Mouse (Mus musculus): Measurements from ENCODE around the gene H2-T24.
"Not testable (repeated sequence)": the region's sequence is repeated elsewhere in the genome, so short reads cannot be mapped to it uniquely, and the experiment has no call there.

The H2-T24 gene

DNA sequence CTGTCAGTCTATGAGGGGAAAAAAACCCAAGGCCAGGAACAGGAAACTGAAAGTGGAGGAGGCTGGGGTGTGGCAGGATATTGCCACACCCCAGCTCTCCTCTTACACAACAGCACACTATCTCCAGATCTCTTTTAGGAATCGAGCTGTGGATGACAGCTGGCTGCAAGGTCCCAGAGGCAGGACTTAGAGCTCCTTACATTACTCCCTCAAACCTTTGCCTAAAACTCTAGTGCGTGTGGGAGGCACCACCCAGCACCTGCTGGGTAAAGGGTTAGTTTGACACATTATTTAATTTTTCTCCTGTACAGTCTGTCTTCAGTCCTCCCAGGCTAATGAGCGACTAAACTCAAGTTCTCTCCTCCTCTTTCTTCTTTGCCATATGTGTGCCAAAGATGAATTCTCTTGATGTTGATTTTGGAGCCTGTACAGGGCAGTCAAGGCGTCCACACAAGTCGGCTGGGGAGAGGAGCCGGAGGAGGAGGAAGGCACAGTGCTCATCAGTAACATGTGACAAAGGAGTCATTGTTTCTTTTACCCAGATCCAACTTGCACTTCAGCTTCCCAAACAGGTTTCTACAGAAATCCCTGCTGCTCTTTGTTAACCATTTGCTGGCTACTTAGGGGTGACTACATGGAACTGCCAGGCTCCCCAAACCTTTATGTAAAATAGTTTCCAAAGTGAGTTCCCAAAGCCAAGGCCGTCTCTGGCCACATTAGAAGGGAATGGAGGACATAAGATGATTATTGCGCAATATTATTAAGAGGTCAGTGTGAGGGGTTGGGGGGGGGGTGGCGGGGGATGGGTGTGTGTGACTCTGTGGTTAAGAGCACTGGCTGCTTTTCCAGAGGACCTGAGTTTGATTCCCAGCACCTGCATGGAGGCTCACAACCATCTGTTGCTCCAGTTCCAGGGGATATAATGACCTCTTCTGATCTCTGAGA, 3.6 kb upstream of the H2-T24 start:
- peak; percentile 69 for DNase-seq (ENCODE audit: low read depth, low spot score)

- peak; percentile 1 for DNase-seq (ENCODE audit: low read depth, low spot score)
Measured at GRCm38 (mm10) chr17:36022922-36023321, 2.6 kb upstream of the H2-T24 start.

GRCm38 (mm10) chr17:36022098-36022497, 1.7 kb upstream of the H2-T24 start:
- DNase-seq (ENCODE audit: low read depth, low spot score), result no peak

- peak; percentile 1 for DNase-seq (ENCODE audit: low read depth, low spot score)
Measured at GRCm38 (mm10) chr17:36021309-36021708, 949 bp upstream of the H2-T24 start.

DNA sequence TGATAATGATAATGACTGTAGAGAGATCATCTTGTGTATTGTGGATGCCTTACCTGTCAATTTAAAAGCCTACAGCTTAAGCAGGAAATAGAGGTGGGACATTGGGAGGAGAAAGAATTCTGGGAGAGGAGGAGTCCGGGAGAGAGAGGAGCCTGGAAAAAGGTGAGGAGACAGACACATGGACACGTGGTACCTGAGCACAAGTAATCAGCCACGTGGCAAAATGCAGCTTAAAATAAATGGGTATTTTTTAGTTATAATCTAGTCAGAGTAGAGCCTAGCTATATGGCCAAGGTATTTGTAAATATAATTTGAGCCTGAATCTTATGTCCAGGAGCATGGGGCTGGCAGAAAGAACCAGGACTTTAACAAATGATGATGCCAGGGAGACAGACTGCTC, 841 bp downstream of the H2-T24 start:
- DNase-seq (ENCODE audit: low read depth, low spot score), result no peak

DNA sequence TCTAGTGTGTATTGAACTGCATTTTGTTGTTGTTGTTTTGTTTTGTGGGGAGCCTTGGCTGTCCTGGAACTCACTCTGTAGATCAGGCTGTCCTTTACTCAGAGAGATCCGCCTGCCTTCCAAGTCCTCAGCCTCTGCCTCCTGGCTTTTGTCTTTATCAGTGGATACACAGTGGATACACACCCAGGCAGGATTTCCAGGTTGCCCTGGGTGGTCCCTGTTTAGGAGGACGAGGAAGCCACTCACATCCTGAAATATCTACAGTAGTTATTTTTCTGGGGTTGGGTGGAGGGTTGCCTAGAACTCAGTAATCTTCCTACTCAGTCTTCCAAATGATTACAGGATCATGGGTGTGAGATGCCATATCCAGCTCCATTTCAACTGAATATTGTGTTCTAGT, 1.4 kb downstream of the H2-T24 start:
- DNase-seq (ENCODE audit: low read depth, low spot score), result peak; percentile 0

DNA sequence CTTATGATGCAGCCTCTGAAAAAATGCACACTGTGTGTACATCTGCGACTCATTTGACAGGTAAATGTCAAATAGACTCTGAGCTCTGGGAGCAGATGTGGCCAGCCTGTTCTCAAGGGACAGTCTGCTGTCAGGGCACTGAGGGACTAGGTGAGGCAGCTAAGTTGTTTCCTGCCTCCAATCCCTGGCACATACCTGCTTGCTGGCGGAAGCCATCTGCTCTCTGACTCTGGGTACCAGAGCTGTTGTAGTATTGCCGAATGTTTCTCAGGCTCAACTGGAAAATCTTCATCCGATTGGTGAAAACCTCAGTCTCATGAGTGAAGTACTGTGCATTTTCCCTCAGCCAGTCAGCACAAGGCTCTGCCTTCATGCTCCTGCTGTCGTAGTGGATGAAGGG, 3.3 kb downstream of the H2-T24 start:
- DNase-seq (ENCODE audit: low read depth, low spot score), result peak; percentile 1

DNA sequence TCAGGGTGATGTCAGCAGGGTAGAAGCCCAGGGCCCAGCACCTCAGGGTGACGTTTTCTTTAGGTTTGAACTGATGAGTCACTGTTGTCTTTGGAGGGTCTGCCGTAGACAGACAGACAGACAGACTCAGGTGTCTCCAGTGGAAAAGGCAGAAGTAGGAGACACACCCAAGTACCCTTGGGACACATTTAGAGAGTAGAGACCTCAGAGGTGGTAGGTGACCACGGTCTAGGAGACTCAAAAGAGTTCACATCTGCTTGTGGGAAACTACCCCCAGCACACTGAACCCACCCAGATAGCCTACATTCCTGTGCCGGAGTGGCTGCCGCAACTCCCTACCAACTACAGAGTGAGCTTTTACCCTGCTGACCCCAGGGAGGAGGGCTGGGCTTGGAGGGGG, 5.4 kb downstream of the H2-T24 start:
- DNase-seq (ENCODE audit: low read depth, low spot score), result no peak

DNA sequence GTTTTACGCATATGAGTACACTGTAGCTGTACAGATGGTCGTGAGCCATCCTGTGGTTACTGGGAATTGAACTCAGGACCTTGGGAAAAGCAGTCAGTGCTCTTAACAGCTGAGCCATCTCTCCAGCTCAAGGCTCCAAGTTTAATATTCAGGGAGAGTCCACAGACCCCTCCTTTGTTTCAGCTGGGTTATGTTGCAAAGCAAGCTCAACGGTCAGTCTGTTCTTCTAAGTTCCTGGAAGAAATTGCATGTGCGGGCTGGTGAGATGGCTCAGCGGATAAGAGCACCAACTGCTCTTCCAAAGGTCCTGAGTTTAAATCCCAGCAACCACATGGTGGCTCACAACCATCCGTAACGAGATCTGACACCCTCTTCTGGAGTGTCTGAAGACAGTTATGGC, 16.0 kb downstream of the H2-T24 start:
- not testable (repeated sequence) for DNase-seq (ENCODE audit: low read depth, low spot score)

DNA sequence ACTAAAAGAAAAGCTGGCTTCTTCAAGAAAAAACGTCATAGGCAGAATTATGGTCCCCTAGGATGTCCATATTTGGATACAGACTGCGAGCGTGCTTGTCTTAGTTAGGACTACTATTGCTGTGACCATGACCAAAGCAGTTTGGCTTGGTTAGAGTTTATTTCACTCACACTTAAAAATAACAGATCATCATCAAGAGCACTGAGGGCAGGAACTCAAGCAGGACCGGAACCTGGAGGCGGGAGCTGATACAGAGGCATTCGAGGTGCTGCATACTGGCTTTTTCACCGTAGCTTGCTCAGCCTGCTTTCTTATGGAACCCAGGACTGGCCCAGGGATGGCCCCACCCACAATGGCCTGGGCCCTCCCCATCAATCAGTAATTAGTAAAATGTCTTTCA, 17.0 kb downstream of the H2-T24 start:
- no peak for DNase-seq (ENCODE audit: low read depth, low spot score)

DNA sequence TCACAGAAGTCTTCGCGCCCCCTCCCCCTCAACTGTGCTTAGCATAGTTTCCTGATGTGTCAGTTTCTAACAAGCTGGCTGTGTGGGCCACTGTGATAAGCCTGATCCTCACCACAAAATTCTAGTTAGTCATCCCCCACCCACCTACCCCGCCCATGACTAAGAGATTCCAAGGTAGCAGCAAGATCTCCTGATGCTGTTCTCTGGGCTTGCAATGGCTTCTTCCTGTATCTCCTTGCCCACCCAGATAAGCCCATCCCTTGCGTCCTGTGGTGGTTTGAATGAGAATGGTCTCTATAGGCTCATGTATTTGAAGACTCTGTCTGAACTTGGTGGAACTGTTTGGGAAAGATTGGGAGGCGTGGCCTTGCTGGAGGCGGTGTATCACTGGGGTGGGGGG, 18.4 kb downstream of the H2-T24 start:
- peak; percentile 93 for DNase-seq (ENCODE audit: low read depth, low spot score)

- peak; percentile 91 for DNase-seq (ENCODE audit: low read depth, low spot score)
Measured at GRCm38 (mm10) chr17:36001121-36001897, 19.1 kb downstream of the H2-T24 start.

GRCm38 (mm10) chr17:36000349-36000748, 20.0 kb downstream of the H2-T24 start:
- no peak for DNase-seq (ENCODE audit: low read depth, low spot score)

DNA sequence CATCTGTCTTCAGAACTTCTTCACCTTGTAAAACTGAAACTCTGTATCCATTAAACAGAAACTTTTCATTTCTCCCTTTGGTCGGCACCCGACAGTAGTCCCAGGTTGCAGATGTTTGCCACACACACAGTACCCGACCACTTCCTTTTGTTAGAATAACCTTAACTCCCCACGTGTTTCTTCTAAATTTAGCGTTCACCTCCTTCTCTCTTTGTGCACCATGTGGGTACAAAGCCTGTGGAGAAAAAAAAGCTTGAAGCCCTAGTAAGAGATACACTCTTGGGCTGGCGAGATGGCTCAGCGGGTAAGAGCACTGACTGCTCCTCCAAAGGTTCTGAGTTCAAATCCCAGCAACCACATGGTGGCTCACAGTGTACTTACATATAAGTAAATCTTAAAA, 21.0 kb downstream of the H2-T24 start:
- DNase-seq (ENCODE audit: low read depth, low spot score), result no peak

- no peak for DNase-seq (ENCODE audit: low read depth, low spot score)
Measured at GRCm38 (mm10) chr17:35998545-35999305, 21.6 kb downstream of the H2-T24 start.

GRCm38 (mm10) chr17:35997713-35998510, 22.4 kb downstream of the H2-T24 start:
- DNase-seq (ENCODE audit: low read depth, low spot score), result peak; percentile 66

DNA sequence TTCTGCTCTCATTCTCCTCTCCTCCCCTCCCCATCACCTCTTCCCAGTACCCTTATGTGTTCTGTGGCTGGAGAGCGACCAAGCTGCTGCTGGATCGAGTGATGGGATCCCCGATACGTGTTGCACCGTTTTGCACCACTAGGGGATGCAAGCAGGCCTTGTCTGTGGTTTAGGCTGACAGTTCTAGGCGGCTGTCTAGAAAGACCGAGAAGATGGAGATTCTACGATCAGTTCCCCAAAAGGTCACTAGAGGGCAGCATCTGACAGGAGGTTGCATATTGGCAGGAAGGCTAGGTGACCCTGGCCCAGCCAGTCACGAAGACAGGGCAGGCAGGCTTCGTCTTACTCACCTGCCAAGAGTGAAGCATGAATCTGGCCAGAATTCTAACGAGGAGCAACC, 23.4 kb downstream of the H2-T24 start:
- peak; percentile 100 for DNase-seq (ENCODE audit: low read depth, low spot score)

GRCm38 (mm10) chr17:35994879-35995240, 25.5 kb downstream of the H2-T24 start:
- peak; percentile 46 for DNase-seq (ENCODE audit: low read depth, low spot score)

- peak; percentile 93 for DNase-seq (ENCODE audit: low read depth, low spot score)
Measured at GRCm38 (mm10) chr17:35994175-35994878, 26.0 kb downstream of the H2-T24 start.

DNA sequence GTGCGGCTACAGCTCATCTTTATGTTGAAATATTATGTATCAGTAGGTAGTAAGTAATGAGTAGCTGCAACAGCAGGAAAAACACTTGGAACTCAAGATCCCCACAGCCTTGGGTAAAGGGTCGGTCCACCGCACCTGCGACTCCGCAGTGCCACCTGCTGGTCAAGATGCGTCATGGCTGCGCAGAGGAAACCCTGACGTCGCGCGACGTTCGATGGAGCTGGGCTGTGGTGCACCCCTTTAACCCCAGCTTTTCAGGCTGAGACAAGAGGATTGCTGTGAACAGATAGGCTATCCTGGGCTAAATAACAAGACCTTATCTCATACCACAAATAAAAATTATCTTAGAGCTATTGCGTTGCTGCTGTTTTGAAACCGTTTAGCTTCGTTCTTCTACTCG, 26.7 kb downstream of the H2-T24 start:
- DNase-seq (ENCODE audit: low read depth, low spot score), result peak; percentile 87

- DNase-seq (ENCODE audit: low read depth, low spot score), result no peak
Measured at GRCm38 (mm10) chr17:35991781-35992180, 28.6 kb downstream of the H2-T24 start.

All from 3T3-L1 (cell line).